Mouse (Mus musculus): ENCODE results near the gene Pde10a. TPM values are rescaled to one million over a fixed set of nuclear protein-coding genes. Genes with fewer than 3 reads are reported as not detected.

The Pde10a gene
- polyA plus RNA-seq, 1 experiment, result 0.52 TPM

GRCm38 (mm10) chr17:8554219-8554618 lies 29.0 kb downstream of the Pde10a start:
- H3K27ac ChIP-seq (ENCODE audit: insufficient read depth, low read depth, low read length), result no peak overlapping the region
- no peaks in the 10 kb centered on the region for H3K4me1 ChIP-seq (ENCODE audit: control insufficient read depth, insufficient read depth, insufficient read length, low read length)
- 82% methylated on average over 6 of the region's 6 CpGs for whole genome bisulfite sequencing
- no peak overlapping the region for H3K4me3 ChIP-seq (ENCODE audit: low read depth, low read length)
- no peaks in the 10 kb centered on the region for H3K27me3 ChIP-seq (ENCODE audit: control insufficient read depth, insufficient read depth, low read length)
- TF ChIP-seq CTCF (IDR thresholded peaks at IDR 0.05; ENCODE audit: extremely low read depth, insufficient read length, insufficient replicate concordance, low read depth, low read length) (no peak), POLR2A (IDR thresholded peaks at IDR 0.05; ENCODE audit: low read depth, low read length) (no peak)
- no peaks in the 10 kb centered on the region for H3K36me3 ChIP-seq (ENCODE audit: control insufficient read depth, insufficient read depth, low read length)

GRCm38 (mm10) chr17:8555785-8556184 lies 30.6 kb downstream of the Pde10a start:
- TF ChIP-seq POLR2A (IDR thresholded peaks at IDR 0.05; ENCODE audit: low read depth, low read length), result no peak
- TF ChIP-seq CTCF (IDR thresholded peaks at IDR 0.05; ENCODE audit: extremely low read depth, insufficient read length, insufficient replicate concordance, low read depth, low read length), result no peak

DNA sequence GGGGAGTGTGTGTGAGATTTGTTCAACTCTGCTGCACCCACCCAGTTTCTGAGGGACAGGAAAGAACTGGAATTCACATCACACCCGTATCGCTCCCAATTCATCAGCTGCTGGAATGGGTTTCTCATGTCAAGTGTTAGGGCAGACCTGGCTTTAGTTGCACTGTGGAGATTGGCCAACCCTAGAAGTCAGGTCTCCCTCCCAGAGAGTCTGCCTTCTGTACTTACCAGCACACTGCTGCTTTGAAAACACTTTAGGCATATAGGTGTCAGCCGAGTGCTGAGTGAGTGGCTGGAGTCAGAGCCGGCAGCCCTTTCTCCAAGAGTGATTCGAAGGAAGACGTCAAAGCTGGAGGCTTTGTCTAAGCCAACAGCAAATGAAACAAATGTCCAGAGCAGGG lies 31.1 kb downstream of the Pde10a start:
- 80% methylated on average over 6 of the region's 6 CpGs for WGBS
- Histone ChIP-seq H3K4me1 (ENCODE audit: control insufficient read depth, insufficient read depth, insufficient read length, low read length) (no peaks in the 10 kb centered on the region), H3K27me3 (ENCODE audit: control insufficient read depth, insufficient read depth, low read length) (no peaks in the 10 kb centered on the region), H3K27ac (ENCODE audit: insufficient read depth, low read depth, low read length) (no peak overlapping the region), H3K4me3 (ENCODE audit: low read depth, low read length) (no peak overlapping the region), H3K36me3 (ENCODE audit: control insufficient read depth, insufficient read depth, low read length) (no peaks in the 10 kb centered on the region)
- TF ChIP-seq CTCF (IDR thresholded peaks at IDR 0.05; ENCODE audit: extremely low read depth, insufficient read length, insufficient replicate concordance, low read depth, low read length) (no peak), POLR2A (IDR thresholded peaks at IDR 0.05; ENCODE audit: low read depth, low read length) (no peak)

More at GRCm38 (mm10) chr17:8555785-8556184, 30.6 kb downstream of the Pde10a start:
- Histone ChIP-seq H3K4me3 (ENCODE audit: low read depth, low read length) (no peak overlapping the region), H3K4me1 (ENCODE audit: control insufficient read depth, insufficient read depth, insufficient read length, low read length) (no peaks in the 10 kb centered on the region), H3K27ac (ENCODE audit: insufficient read depth, low read depth, low read length) (no peak overlapping the region), H3K27me3 (ENCODE audit: control insufficient read depth, insufficient read depth, low read length) (no peaks in the 10 kb centered on the region), H3K36me3 (ENCODE audit: control insufficient read depth, insufficient read depth, low read length) (no peaks in the 10 kb centered on the region)
- 73% methylated on average over 9 of the region's 9 CpGs for WGBS

GRCm38 (mm10) chr17:8557926-8558325 lies 32.8 kb downstream of the Pde10a start:
- 78% methylated on average over 8 of the region's 8 CpGs for WGBS
- no peak overlapping the region for H3K4me3 ChIP-seq (ENCODE audit: low read depth, low read length)
- H3K27me3 ChIP-seq (ENCODE audit: control insufficient read depth, insufficient read depth, low read length), result no peaks in the 10 kb centered on the region
- no peaks in the 10 kb centered on the region for H3K36me3 ChIP-seq (ENCODE audit: control insufficient read depth, insufficient read depth, low read length)
- no peak overlapping the region for H3K27ac ChIP-seq (ENCODE audit: insufficient read depth, low read depth, low read length)
- no peaks in the 10 kb centered on the region for H3K4me1 ChIP-seq (ENCODE audit: control insufficient read depth, insufficient read depth, insufficient read length, low read length)
- TF ChIP-seq CTCF (IDR thresholded peaks at IDR 0.05; ENCODE audit: extremely low read depth, insufficient read length, insufficient replicate concordance, low read depth, low read length), result no peak
- TF ChIP-seq POLR2A (IDR thresholded peaks at IDR 0.05; ENCODE audit: low read depth, low read length), result no peak

- TF ChIP-seq POLR2A (IDR thresholded peaks at IDR 0.05; ENCODE audit: low read depth, low read length) (no peak), CTCF (IDR thresholded peaks at IDR 0.05; ENCODE audit: extremely low read depth, insufficient read length, insufficient replicate concordance, low read depth, low read length) (no peak)
- 66% methylated on average over 14 of the region's 14 CpGs for WGBS
- no peaks in the 10 kb centered on the region for H3K27me3 ChIP-seq (ENCODE audit: control insufficient read depth, insufficient read depth, low read length)
- H3K27ac ChIP-seq (ENCODE audit: insufficient read depth, low read depth, low read length), result no peak overlapping the region
- no peak overlapping the region for H3K4me3 ChIP-seq (ENCODE audit: low read depth, low read length)
- H3K4me1 ChIP-seq (ENCODE audit: control insufficient read depth, insufficient read depth, insufficient read length, low read length), result no peaks in the 10 kb centered on the region
- H3K36me3 ChIP-seq (ENCODE audit: control insufficient read depth, insufficient read depth, low read length), result no peaks in the 10 kb centered on the region
These were observed 37.1 kb downstream of the Pde10a start for GRCm38 (mm10) chr17:8562101-8562885.

DNA sequence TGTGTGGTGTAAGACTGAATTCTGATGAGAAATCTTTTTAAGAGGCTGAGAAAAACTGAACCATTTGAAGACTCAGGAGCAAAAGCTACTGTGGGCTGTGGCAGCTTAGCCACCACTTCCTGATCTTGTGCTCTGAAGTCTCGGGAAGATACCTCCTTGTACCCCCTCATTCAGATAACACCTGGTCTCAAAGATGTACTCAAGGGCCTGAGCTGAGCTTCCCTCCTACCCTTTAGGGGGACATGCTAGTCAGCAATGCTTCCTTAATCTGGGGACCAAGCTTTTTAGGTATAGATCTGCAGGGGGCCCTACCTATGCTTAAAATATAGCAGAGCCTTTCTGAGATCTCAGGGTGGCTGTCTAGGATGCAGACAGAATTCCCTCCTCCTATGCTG lies 37.7 kb downstream of the Pde10a start:
- Histone ChIP-seq H3K4me1 (ENCODE audit: control insufficient read depth, insufficient read depth, insufficient read length, low read length) (no peaks in the 10 kb centered on the region), H3K27me3 (ENCODE audit: control insufficient read depth, insufficient read depth, low read length) (no peaks in the 10 kb centered on the region), H3K27ac (ENCODE audit: insufficient read depth, low read depth, low read length) (no peak overlapping the region), H3K4me3 (ENCODE audit: low read depth, low read length) (no peak overlapping the region), H3K36me3 (ENCODE audit: control insufficient read depth, insufficient read depth, low read length) (no peaks in the 10 kb centered on the region)
- WGBS, result 44% methylated on average over 1 of the region's 1 CpGs
- no peak for TF ChIP-seq POLR2A (IDR thresholded peaks at IDR 0.05; ENCODE audit: low read depth, low read length)

DNA sequence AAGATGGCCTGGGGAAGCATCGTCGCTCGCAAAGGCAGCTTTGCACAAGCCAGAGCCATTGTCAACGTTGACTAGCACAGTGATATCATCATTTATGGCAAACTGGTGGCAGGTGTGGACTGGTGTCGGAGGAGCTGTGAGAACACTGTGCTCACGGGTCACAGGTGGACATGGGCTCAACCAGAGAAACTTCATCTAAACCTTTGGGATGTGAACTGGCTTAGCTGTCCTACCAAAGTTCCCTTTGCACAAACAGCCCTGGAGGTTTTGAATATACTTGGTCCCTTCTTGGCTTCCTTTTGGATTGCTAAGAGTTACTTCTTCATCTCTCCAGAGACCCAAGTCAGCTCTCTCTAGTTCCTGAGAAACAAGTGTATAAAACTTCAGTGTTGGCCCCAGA lies 41.7 kb downstream of the Pde10a start, which contains the start of gene Gm17087:
Gene Gm17087, minus strand, starts transcription at position 101 of the 400 bp plus-strand sequence.
- TF ChIP-seq CTCF (IDR thresholded peaks at IDR 0.05; ENCODE audit: extremely low read depth, insufficient read length, insufficient replicate concordance, low read depth, low read length), result no peak
- TF ChIP-seq POLR2A (IDR thresholded peaks at IDR 0.05; ENCODE audit: low read depth, low read length), result no peak
- H3K27me3 ChIP-seq (ENCODE audit: control insufficient read depth, insufficient read depth, low read length), result no peaks in the 10 kb centered on the region
- H3K27ac ChIP-seq (ENCODE audit: insufficient read depth, low read depth, low read length), result no peak within 1 kb of the TSS
- no peaks in the 10 kb centered on the region for H3K4me1 ChIP-seq (ENCODE audit: control insufficient read depth, insufficient read depth, insufficient read length, low read length)
- no peaks in the 10 kb centered on the region for H3K36me3 ChIP-seq (ENCODE audit: control insufficient read depth, insufficient read depth, low read length)
- H3K4me3 ChIP-seq (ENCODE audit: low read depth, low read length), result no peak within 1 kb of the TSS
- 84% methylated on average over 6 of the region's 6 CpGs for WGBS

Data from small intestine, adult 2 months (tissue).